Mouse (Mus musculus): ENCODE results near the gene Tsku. TPM values are rescaled to one million over a fixed set of nuclear protein-coding genes. Genes with fewer than 3 reads are reported as not detected.
A peak's percentile ranks its signal among the peaks of the same experiment; 100 is the strongest.

Tsku gene
- polyA plus RNA-seq, 2 experiments = 28.6 to 44.0 TPM

GRCm38 (mm10) chr7:98310266-98310665 is 50.9 kb downstream of the Tsku start:
- 56% methylated on average over 6 of the region's 6 CpGs for WGBS
- Histone ChIP-seq H3K36me3 (ENCODE audit: control insufficient read depth, insufficient read depth, low read length) (no peaks in the 10 kb centered on the region), H3K4me3 (replicated peaks; ENCODE audit: low read length) (no peak overlapping the region), H3K4me1 (ENCODE audit: control insufficient read depth, insufficient read depth, low read length) (peaks cover 11% of the 10 kb centered on the region), H3K9ac (ENCODE audit: low read depth, low read length, severe bottlenecking) (no peak overlapping the region), H3K4me2 (replicated peaks; ENCODE audit: low read depth, low read length, severe bottlenecking) (no peak overlapping the region), H3K9me3 (ENCODE audit: control insufficient read depth, low read length) (no peaks in the 10 kb centered on the region), H3K27ac (replicated peaks; ENCODE audit: low read depth, low read length) (no peak overlapping the region), H3K27me3 (ENCODE audit: control insufficient read depth, insufficient read depth, low read length) (no peaks in the 10 kb centered on the region)
- ATAC-seq (ENCODE audit: low FRiP score, low read depth) (no peak), DNase-seq (ENCODE audit: low spot score) (no peak)
- TF ChIP-seq POLR2A (IDR thresholded peaks at IDR 0.05; ENCODE audit: borderline replicate concordance, extremely low read depth, insufficient read depth, insufficient read length) = no peak

- peak; percentile 97 for DNase-seq (ENCODE audit: low spot score)
- peak overlapping the region; percentile 88 for H3K4me2 ChIP-seq (replicated peaks; ENCODE audit: low read depth, low read length, severe bottlenecking)
- no peaks in the 10 kb centered on the region for H3K9me3 ChIP-seq (ENCODE audit: control insufficient read depth, low read length)
- peak overlapping the region; percentile 80 for H3K9ac ChIP-seq (ENCODE audit: low read depth, low read length, severe bottlenecking)
- H3K36me3 ChIP-seq (ENCODE audit: control insufficient read depth, insufficient read depth, low read length) = no peaks in the 10 kb centered on the region
- H3K4me3 ChIP-seq (replicated peaks; ENCODE audit: low read length) = peak overlapping the region; percentile 77
- H3K4me1 ChIP-seq (ENCODE audit: control insufficient read depth, insufficient read depth, low read length) = peaks cover 11% of the 10 kb centered on the region
- peak; percentile 99 for ATAC-seq (ENCODE audit: low FRiP score, low read depth)
- H3K27me3 ChIP-seq (ENCODE audit: control insufficient read depth, insufficient read depth, low read length) = no peaks in the 10 kb centered on the region
- WGBS = under 1% methylated on average over 50 of the region's 53 CpGs
- TF ChIP-seq POLR2A (IDR thresholded peaks at IDR 0.05; ENCODE audit: borderline replicate concordance, extremely low read depth, insufficient read depth, insufficient read length) = peak; percentile 98
- H3K27ac ChIP-seq (replicated peaks; ENCODE audit: low read depth, low read length) = peak overlapping the region; percentile 73
Observed at GRCm38 (mm10) chr7:98309219-98310030, 51.7 kb downstream of the Tsku start.

DNA sequence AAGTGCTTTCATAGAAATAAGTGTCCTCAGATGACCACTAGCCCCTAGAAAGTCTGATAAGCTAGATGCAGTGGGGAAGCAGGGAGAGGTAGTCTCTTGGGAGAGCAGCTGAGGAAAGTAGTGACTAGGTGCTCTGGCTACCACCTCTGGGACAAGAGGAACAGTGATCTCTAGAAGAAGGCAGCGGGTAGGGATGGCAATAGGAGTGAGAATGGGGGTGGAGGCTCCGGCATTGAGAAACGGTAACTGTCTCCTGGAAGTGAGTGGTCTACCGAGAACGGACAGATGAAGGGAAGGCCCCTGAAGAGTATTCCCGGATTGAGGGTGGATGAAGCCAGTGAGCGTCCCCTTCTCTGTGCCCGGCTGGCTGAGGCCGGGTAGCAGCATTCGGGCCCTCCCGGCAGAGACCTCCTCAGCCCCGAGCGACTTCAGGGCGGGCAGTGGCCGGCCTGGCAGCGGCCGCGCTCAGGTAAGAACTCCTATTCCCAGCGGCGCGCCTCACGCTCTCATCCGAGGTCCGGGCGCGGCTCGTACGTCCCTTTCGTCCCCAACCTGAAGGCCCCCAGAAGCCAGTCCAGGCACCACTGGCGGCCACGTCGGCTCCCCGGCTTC is 52.4 kb downstream of the Tsku start:
- peak overlapping the region; percentile 88 for H3K4me2 ChIP-seq (replicated peaks; ENCODE audit: low read depth, low read length, severe bottlenecking)
- H3K9me3 ChIP-seq (ENCODE audit: control insufficient read depth, low read length) = no peaks in the 10 kb centered on the region
- 0% methylated on average over 33 of the region's 33 CpGs for WGBS
- H3K36me3 ChIP-seq (ENCODE audit: control insufficient read depth, insufficient read depth, low read length) = no peaks in the 10 kb centered on the region
- peaks cover 11% of the 10 kb centered on the region for H3K4me1 ChIP-seq (ENCODE audit: control insufficient read depth, insufficient read depth, low read length)
- H3K27ac ChIP-seq (replicated peaks; ENCODE audit: low read depth, low read length) = peak overlapping the region; percentile 73
- peak; percentile 47 for ATAC-seq (ENCODE audit: low FRiP score, low read depth)
- no peak for DNase-seq (ENCODE audit: low spot score)
- H3K9ac ChIP-seq (ENCODE audit: low read depth, low read length, severe bottlenecking) = peak overlapping the region; percentile 80
- peak overlapping the region; percentile 77 for H3K4me3 ChIP-seq (replicated peaks; ENCODE audit: low read length)
- TF ChIP-seq POLR2A (IDR thresholded peaks at IDR 0.05; ENCODE audit: borderline replicate concordance, extremely low read depth, insufficient read depth, insufficient read length) = no peak
- no peaks in the 10 kb centered on the region for H3K27me3 ChIP-seq (ENCODE audit: control insufficient read depth, insufficient read depth, low read length)

DNA sequence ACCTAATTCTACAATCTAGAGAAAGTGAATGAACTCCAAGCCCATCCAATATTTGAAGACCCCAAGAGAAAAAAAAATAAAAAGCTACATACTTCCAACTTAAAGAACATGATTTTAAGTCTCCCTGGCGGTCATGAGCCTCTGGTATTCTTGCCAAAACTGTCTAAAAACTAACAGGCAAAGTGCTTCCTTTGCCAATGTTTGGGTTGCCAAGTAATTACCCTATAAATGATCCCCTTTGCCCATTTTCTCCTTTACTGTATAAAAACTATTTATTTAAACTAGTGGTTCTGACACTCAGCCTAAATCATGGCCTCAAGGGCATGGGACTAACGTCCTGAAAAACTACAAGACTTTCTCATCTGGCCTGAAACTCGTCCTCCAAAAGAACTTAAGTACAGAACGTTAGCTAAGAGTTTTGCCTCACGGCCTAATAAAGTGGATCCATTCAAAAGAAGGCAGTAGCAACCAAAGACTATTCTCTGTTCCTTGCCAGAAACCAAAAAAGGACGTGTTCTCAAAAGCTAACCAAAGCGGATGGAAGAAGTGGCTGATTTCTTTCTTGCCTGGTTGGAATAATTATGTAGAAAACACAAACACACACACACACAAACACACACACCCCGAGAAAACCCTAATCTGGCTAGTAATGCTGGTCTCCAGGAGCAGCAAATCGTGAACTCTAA is 53.1 kb downstream of the Tsku start:
- TF ChIP-seq POLR2A (IDR thresholded peaks at IDR 0.05; ENCODE audit: borderline replicate concordance, extremely low read depth, insufficient read depth, insufficient read length) = no peak
- H3K4me3 ChIP-seq (replicated peaks; ENCODE audit: low read length) = peak overlapping the region; percentile 77
- 36% methylated on average over 9 of the region's 9 CpGs for WGBS
- peaks cover 11% of the 10 kb centered on the region for H3K4me1 ChIP-seq (ENCODE audit: control insufficient read depth, insufficient read depth, low read length)
- no peaks in the 10 kb centered on the region for H3K27me3 ChIP-seq (ENCODE audit: control insufficient read depth, insufficient read depth, low read length)
- ATAC-seq (ENCODE audit: low FRiP score, low read depth) (no peak), DNase-seq (ENCODE audit: low spot score) (no peak)
- peak overlapping the region; percentile 80 for H3K9ac ChIP-seq (ENCODE audit: low read depth, low read length, severe bottlenecking)
- peak overlapping the region; percentile 88 for H3K4me2 ChIP-seq (replicated peaks; ENCODE audit: low read depth, low read length, severe bottlenecking)
- H3K27ac ChIP-seq (replicated peaks; ENCODE audit: low read depth, low read length) = no peak overlapping the region
- no peaks in the 10 kb centered on the region for H3K36me3 ChIP-seq (ENCODE audit: control insufficient read depth, insufficient read depth, low read length)
- H3K9me3 ChIP-seq (ENCODE audit: control insufficient read depth, low read length) = no peaks in the 10 kb centered on the region

- H3K4me3 ChIP-seq (replicated peaks; ENCODE audit: low read length) = no peak overlapping the region
Observed at GRCm38 (mm10) chr7:98307411-98307810, 53.7 kb downstream of the Tsku start.

More at GRCm38 (mm10) chr7:98307411-98307810, 53.7 kb downstream of the Tsku start:
- no peak overlapping the region for H3K27ac ChIP-seq (replicated peaks; ENCODE audit: low read depth, low read length)
- H3K4me1 ChIP-seq (ENCODE audit: control insufficient read depth, insufficient read depth, low read length) = peaks cover 11% of the 10 kb centered on the region
- ATAC-seq (ENCODE audit: low FRiP score, low read depth) (no peak), DNase-seq (ENCODE audit: low spot score) (no peak)
- 75% methylated on average over 2 of the region's 2 CpGs for WGBS
- no peak for TF ChIP-seq POLR2A (IDR thresholded peaks at IDR 0.05; ENCODE audit: borderline replicate concordance, extremely low read depth, insufficient read depth, insufficient read length)
- H3K36me3 ChIP-seq (ENCODE audit: control insufficient read depth, insufficient read depth, low read length) = no peaks in the 10 kb centered on the region
- no peaks in the 10 kb centered on the region for H3K27me3 ChIP-seq (ENCODE audit: control insufficient read depth, insufficient read depth, low read length)
- no peak overlapping the region for H3K4me2 ChIP-seq (replicated peaks; ENCODE audit: low read depth, low read length, severe bottlenecking)
- H3K9ac ChIP-seq (ENCODE audit: low read depth, low read length, severe bottlenecking) = no peak overlapping the region
- H3K9me3 ChIP-seq (ENCODE audit: control insufficient read depth, low read length) = no peaks in the 10 kb centered on the region

Other genes starting within 250 kb of the Tsku start
- 18.1 and 24.0 TPM in 2 replicates for gene Myo7a, start 241.8 kb downstream of the Tsku start, polyA plus RNA-seq (2012; rRNA removed)
- 8.1 and 11.3 TPM in 2 replicates for gene Myo7a, start 241.8 kb downstream of the Tsku start, polyA plus RNA-seq (2014; fragmentation: Nextera tagmentation; extraction: Ambion mirVana)
- gene Omp, start 215.8 kb downstream of the Tsku start, polyA plus RNA-seq (2012; rRNA removed) = 0.25 and 0.38 TPM in 2 replicates
- 0.17 and 0.18 TPM in 2 replicates for gene Omp, start 215.8 kb downstream of the Tsku start, polyA plus RNA-seq (2014; fragmentation: Nextera tagmentation; extraction: Ambion mirVana)
- 9.6 and 11.3 TPM in 2 replicates for gene Capn5, start 183.1 kb downstream of the Tsku start, polyA plus RNA-seq (2012; rRNA removed)
- gene Capn5, start 183.1 kb downstream of the Tsku start, polyA plus RNA-seq (2014; fragmentation: Nextera tagmentation; extraction: Ambion mirVana) = 5.6 and 6.5 TPM in 2 replicates
- gene B3gnt6, start 161.8 kb downstream of the Tsku start, polyA plus RNA-seq (2012; rRNA removed) = 0.08 and 0.12 TPM in 2 replicates
- 0.14 TPM in 1 of 2 replicates, not detected in the other for gene B3gnt6, start 161.8 kb downstream of the Tsku start, polyA plus RNA-seq (2014; fragmentation: Nextera tagmentation; extraction: Ambion mirVana)
- 22.6 and 23.6 TPM in 2 replicates for gene Acer3, start 40.1 kb downstream of the Tsku start, polyA plus RNA-seq (2012; rRNA removed)
- 35.7 and 37.9 TPM in 2 replicates for gene Acer3, start 40.1 kb downstream of the Tsku start, polyA plus RNA-seq (2014; fragmentation: Nextera tagmentation; extraction: Ambion mirVana)
- gene Gucy2d, start 79.1 kb upstream of the Tsku start, polyA plus RNA-seq (2012; rRNA removed) = 0.09 TPM in 1 of 2 replicates, not detected in the other
- gene Gucy2d, start 79.1 kb upstream of the Tsku start, polyA plus RNA-seq (2014; fragmentation: Nextera tagmentation; extraction: Ambion mirVana) = not detected in 2 replicates
- 12.3 and 16.1 TPM in 2 replicates for gene Lrrc32, start 128.0 kb upstream of the Tsku start, polyA plus RNA-seq (2012; rRNA removed)
- gene Lrrc32, start 128.0 kb upstream of the Tsku start, polyA plus RNA-seq (2014; fragmentation: Nextera tagmentation; extraction: Ambion mirVana) = 8.9 and 10.5 TPM in 2 replicates

All from limb, embryonic 14.5 days (tissue).